Mouse (Mus musculus) olfactory bulb, adult 2 months (tissue): ENCODE data around the gene Spata17.

Source experiments
- CTCF ChIP-seq: fragments of 200-500 bp; IDR thresholded peaks from 2 replicates; pipeline ENCODE4 v1.5.1; 2012; ENCODE audit warnings: low read depth, mild to moderate bottlenecking, low read length, moderate library complexity; ENCODE audit not compliant: insufficient read depth
- POLR2A ChIP-seq: fragments of 200-500 bp; IDR thresholded peaks from 2 replicates; pipeline ENCODE4 v1.6.1; 2012; ENCODE audit warnings: mild to moderate bottlenecking, low read depth, low read length, moderate library complexity; ENCODE audit not compliant: insufficient read depth

- TF ChIP-seq CTCF (no peak), POLR2A (no peak)
These were observed 195.3 kb downstream of the Spata17 start for GRCm38 (mm10) chr1:187020011-187020410.
